Mouse (Mus musculus) urinary bladder, postnatal 4 days (tissue): ENCODE measurements around the gene 2010315B03Rik.
A peak's percentile ranks its signal among the peaks of the same experiment; 100 is the strongest.

Experiments used
- DNase-seq, 2 experiments: peaks; one replicate each; pipeline ENCODE4 v3.0.0; 2021 to 2022; ENCODE audit warnings: low spot score in 2 of 2

Gene 2010315B03Rik

DNA sequence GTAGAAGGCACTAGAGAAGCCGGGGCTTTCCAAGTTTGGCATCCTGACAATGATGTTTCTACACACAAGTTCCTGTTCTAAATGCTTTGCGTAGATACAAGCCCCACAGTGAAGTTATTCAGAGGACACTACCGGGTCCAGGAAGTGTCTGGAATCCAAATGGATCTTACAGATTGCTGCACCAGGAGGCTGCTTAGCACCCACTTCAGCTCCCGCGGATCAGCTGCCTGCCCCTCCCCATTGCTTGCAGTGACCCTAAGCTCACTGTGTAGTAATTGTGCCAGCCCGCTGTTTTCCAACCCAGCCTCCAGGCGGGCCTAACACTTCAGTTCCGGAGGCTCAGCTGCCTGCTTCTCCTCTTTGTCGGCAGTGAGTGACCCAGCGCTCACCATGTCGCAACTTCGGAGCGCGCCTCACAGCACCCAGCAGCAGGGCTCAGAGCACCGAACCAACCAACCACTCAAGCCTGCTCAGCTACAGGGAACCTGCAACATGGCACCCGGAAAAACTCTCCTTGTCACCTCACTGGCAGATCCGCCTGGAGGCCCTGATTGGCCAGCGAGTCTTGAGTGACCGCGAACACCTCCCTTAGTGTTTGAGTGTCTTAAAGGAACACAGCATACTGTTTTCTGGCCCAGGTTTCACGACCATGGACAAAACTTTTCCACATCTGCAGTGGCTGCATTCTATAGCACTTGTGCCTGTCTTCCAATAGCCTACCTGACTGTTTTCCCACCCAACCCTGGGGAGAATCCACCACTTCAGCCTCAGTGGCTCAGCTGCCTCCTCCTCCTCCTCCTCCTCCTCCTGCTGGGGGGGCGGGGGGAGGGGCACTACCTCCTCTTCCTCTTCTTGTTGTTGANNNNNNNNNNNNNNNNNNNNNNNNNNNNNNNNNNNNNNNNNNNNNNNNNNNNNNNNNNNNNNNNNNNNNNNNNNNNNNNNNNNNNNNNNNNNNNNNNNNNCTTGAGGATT, at the start of gene 2010315B03Rik:
Gene 2010315B03Rik (minus strand): TSS at position 526 of the 972 bp plus-strand sequence.
- peak; percentile 80 to 81 for DNase-seq

- no peak for DNase-seq
These were observed 994 bp downstream of the 2010315B03Rik start for GRCm38 (mm10) chr9:124311502-124311901.

DNA sequence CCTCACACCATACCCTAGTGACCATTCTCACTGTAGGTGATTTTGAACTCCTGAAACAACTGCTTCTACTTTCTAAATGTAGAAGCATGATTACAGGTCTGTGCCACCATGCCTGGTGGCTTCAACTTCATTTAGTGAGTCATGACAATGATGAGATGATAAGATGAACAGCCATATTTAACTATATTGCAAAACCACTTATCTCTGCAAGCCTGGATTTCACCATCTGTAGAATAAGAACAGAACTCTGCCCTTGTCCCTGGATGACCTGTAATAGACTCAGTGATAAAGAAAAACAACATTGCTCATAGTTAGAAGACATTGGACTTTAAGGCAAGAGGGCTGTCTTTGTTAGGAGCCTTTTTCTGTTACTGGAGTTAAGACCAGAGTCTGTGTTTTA, 24.2 kb downstream of the 2010315B03Rik start:
- DNase-seq, result no peak

DNA sequence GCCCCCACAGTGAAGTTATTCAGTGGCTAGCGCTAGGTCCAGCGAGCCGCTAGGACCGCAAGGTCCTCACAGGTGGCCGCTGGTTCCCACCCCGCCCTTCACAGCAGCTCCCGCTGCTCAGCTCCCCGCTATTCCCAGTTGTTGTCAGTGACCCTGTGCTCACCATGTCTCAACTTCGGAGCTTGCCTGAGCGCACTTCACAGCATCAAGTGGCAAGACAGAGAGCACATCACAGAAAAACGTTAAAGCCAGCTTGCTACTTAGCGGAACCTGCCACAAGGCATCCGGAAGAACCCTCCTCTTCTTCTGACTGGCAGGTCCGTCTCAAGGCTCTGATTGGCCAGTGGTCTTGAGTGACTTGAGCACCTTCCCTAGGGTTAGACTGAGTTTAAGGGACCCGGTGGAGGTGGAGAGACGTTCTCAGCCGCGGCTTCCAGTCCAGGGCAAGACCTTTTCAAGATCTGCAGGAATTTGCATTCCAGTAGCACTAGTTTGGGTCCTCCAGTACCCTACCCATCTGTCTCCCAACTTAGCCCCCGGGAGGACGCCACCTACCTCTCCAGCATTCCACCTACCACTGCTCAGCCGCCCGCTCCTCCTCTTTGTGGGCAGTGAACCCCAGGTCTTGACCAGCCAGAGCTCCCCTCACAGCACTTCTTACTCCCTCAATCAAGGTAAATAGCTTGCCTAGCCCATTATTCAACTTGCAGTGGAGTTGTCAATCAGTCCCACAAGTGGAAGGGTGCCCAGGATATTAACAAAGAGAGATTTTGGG, 30.4 kb downstream of the 2010315B03Rik start:
- DNase-seq, result peak; percentile 76 to 80

GRCm38 (mm10) chr9:124281448-124281791, 31.1 kb downstream of the 2010315B03Rik start:
- no peak for DNase-seq

GRCm38 (mm10) chr9:124280576-124281447, 31.7 kb downstream of the 2010315B03Rik start:
- no peak for DNase-seq

GRCm38 (mm10) chr9:124279300-124279699, 33.2 kb downstream of the 2010315B03Rik start:
- no peak for DNase-seq

DNA sequence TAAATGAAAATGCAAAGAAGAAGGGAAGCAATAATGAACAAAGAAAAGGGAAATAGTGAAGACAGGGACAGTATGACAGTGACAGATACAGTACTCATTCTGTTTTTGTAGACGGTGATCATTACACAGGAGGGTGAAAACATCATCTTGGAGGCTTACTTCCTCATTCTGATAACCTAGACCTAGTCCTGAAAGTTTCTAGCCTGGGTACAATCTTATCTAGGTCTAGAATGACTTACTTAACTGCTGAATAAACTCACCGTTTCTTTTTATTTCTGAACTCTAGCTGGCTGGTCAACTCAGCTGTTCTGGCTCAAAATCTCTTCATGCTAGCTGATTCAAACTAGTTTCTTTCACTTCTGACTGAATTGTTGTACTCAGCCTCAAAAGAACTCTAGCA, 37.4 kb downstream of the 2010315B03Rik start:
- no peak for DNase-seq

DNA sequence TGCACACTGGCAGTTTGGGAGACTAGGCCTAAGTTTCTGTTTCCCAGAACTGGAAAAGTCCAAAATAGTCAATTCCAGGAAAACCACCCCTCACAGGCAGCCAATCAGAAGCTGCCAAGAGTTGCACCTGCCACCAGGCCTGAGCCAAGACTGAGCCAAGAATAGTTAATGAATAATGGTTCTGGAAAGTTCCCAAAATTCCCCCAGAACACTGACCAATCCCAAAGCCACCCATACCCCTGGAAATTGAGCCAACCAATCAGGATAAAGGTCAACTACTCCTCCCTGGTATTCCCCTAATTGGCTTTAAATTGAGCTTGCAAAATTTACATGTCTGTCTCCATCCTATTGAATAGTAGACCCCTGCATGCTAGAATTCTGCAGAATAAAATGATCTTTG, 39.3 kb downstream of the 2010315B03Rik start:
- DNase-seq, result no peak

- no peak for DNase-seq
These were observed 44.6 kb downstream of the 2010315B03Rik start for GRCm38 (mm10) chr9:124267929-124268328.

DNA sequence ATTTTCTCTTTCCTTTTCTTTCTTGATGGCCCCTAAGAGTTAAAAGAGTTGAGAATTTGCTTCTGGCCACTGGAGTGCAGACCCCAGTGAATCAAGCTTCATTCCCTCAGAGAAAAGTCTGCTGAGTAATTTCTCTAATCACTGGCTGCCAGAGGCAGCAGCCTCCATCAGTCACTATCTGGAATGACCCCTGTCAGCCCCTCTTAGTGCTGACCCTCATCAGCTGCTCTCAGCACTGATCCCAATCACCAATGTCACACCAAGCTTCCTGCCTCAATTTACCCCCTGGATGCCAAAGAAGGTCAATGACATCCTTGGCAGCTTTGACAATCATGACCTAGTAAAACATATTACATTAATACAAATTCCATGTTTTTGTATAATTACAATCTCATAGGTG, 45.0 kb downstream of the 2010315B03Rik start:
- no peak for DNase-seq

GRCm38 (mm10) chr9:124262987-124263717, 49.3 kb downstream of the 2010315B03Rik start:
- no peak for DNase-seq

DNA sequence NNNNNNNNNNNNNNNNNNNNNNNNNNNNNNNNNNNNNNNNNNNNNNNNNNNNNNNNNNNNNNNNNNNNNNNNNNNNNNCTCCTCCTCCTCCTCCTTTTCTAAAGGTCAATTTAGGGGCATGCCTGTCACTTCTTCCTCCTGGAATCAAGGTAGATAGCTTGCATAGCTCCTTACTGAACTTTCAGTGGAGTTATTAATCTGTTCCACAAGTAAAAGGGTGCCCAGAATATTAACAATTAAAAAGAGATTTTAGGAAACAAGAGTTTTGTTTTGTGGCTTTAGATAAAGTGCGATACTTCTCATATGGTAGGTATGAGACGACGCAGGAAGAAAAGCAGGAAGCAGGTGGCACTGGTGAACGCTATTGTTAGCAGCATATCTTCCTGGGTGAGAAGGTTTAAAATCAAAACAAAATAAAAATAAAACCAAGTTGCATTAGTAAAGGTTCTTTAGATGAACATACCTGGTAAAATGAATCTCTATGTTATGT, 54.4 kb downstream of the 2010315B03Rik start:
- no peak for DNase-seq

DNA sequence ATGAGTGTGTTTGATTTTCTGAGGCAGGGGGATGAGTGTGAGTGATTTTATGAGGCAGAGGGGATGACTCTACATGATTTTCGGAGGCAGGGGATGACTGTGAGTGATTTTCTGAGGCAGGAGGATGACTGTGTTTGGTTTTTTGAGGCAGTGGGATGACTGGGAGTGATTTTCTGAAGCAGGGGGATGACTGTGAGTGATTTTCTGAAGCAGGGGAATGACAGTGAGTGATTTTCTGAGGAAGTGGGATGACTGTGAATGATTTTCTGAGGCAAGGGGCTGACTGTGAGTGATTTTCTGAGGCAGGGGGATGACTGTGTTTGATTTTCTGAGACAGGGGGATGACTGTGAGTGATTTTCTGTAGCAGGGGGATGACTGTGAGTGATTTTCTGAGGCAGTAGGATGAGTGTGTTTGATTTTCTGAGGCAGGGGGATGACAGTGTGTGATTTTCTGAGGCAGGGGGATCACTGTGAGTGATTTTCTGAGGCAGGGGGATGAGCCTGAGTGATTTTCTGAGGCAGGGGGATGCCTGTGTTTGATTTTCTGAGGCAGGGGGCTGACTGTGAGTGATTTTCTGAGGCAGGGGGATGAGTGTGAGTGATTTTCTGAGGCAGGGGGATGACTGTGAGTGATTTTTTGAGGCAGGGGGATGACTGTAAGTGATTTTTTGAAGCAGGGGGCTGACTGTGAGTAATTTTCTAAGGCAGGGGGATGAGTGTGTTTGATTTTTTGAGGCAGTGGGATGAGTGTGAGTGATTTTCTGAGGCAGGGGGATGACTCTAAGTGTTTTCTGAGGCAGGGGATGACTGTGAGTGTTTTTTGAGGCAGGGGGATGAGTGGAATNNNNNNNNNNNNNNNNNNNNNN, 55.1 kb downstream of the 2010315B03Rik start:
- peak; percentile 41 to 86 for DNase-seq

GRCm38 (mm10) chr9:124256271-124257199, 56.0 kb downstream of the 2010315B03Rik start:
- DNase-seq, result peak; percentile 34 to 92

GRCm38 (mm10) chr9:124251438-124251837, 61.1 kb downstream of the 2010315B03Rik start:
- no peak for DNase-seq
